Mouse (Mus musculus): ENCODE results near the gene Fuca1. TPM values are rescaled to one million over a fixed set of nuclear protein-coding genes. Genes with fewer than 3 reads are reported as not detected.
A peak's percentile ranks its signal among the peaks of the same experiment; 100 is the strongest.

The Fuca1 gene
- total RNA-seq (2022) = 100 to 1,000 TPM in 3 of 4 experiments, 10 to 100 TPM in 1; 83.5 to 119 (median 106) TPM

GRCm38 (mm10) chr4:135920304-135921241, at the start of gene Fuca1:
Gene Fuca1 (plus strand): TSS chr4:135920735.
- peak; percentile 93 for DNase-seq

GRCm38 (mm10) chr4:135872015-135872414, 48.5 kb upstream of the Fuca1 start:
- DNase-seq = no peak

DNA sequence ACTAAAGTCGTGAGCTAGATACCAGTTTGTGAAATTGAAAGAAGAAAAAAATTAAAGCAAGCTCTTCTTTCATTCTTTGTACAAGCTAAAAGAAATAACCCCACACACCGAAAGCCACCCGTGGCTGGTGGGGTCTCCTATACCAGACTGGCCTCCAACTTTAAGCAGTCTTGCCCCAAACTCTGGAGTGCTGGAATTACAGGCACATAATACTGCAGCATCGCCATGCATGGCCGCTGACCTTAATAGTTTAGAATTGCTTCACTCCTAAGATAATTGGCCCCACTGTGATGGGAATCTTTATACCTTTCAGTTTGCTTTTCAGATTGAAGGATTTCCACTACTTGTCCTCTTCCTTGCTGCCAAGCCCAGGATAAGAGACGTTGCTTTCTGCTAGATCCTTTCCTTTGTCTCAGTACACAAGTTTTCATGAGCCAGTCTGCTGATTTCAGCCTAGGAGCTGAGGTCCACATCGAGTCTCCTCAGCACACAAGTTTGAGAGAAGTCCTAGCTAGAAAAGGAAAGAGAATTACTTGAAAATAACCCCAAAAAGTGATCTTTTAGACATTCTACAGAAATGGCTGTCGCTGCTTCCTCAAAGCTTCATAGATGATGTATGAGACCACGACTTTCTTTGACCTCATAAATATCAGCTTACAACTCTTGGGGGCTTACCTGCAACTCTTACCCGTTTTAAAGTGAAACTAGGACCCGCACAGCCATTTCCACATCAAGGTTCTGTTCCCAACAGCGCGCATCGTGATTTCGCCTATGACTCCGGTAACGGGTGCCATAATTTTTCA, 47.7 kb upstream of the Fuca1 start:
- DNase-seq = no peak

DNA sequence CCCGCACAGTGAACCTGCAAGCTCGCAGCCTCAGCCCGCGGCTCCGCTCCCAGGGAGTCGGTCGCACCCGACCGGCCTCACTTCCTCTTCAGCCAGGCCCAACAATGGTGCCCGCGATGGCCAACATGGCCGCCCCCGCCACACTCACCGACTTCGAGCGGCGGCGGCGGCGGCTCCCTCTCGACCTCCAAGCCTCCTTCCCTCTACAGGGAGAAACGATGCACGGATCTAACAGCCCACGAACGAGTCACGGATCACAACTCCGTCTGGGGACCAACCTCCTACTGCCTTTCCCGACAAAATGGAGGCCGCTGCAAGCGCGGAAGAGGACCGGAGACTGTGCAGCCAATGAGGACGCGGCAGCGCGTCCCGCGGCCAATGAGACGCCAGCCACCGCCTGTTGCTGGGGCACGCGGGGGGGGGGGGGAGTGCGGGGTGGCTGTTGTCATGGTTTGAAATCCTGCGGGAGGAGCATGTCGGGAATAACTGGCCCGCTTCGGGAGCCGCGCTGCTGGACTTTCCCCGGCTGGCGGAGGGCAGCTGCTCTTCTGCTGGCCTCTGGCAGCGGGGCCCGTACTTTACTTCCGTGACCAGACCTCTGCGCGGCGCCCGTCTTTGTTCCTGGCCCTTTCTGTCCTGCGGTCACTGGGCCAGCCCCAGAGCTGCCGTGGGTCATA, 46.9 kb upstream of the Fuca1 start, which contains the start of gene Pnrc2:
Gene Pnrc2, minus strand, starts transcription at position 325 of the 677 bp plus-strand sequence.
- DNase-seq = peak; percentile 88

GRCm38 (mm10) chr4:135874564-135875535, 45.7 kb upstream of the Fuca1 start:
- DNase-seq = no peak

DNA sequence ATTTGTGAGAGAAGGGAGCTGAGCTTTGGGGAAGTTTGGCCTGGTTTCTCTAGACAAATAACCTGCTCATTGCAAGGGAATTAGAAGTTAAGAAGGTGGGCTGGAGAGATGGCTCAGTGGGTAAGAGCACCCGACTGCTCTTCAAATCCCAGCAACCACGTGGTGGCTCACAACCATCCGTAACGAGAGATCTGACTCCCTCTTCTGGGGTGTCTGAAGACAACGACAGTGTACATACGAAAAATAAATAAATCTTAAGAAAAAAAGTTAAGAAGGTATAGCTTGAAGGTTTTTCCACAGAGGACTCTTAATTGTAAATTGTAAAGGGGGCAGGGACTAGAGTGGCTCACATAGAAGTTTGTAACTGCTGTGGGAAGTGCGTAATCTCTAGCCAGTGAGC, 45.0 kb upstream of the Fuca1 start:
- DNase-seq = no peak

DNA sequence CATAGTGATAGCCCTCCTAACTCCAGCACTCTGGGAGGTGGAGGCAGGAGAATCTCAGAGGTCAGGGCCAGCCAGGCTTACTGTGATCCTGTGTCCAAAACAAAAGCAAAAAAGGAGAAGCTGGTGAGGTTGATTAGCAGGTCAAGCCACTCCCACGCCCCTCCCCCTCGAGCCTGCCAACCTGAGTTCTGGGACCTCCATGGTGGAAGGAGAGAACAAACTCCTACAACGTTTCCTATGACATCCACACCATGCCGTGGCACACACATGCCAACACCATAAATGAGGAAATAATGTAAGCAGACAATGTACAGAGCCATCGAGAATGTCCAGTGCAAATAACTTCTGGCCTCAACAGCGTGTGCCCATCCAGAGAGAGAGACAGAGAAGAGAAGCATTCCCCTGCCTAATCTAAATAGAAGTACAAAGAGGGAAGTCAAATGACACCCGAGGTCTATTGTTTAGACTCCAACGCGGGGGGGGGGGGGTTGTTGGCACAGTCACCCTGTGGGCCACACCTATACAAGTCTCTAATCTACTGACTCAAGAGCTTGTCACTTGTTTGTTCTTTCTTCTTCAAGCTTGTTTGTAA, 44.4 kb upstream of the Fuca1 start:
- peak; percentile 60 for DNase-seq

DNA sequence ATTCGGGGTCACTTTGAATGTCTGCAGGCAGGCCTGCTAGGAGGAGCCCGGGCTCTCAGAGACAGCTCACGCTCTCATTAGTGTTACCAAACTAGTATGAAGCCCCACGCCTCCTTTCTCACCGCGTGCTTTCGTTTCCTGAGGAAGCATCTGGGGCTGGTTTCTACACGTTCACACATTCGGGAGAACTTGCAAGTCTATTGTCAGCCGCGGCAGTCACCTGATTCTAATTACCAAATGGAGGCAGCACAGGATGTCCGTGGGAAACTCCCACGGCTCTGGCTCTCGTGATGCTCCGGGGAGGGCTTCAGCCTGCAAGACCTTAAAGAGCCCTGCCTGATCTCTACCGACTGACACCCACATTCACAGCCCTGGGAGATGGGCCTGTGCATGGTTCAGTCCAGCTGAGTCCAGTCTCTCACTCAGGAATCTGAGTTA, 43.9 kb upstream of the Fuca1 start:
- peak; percentile 74 for DNase-seq

DNA sequence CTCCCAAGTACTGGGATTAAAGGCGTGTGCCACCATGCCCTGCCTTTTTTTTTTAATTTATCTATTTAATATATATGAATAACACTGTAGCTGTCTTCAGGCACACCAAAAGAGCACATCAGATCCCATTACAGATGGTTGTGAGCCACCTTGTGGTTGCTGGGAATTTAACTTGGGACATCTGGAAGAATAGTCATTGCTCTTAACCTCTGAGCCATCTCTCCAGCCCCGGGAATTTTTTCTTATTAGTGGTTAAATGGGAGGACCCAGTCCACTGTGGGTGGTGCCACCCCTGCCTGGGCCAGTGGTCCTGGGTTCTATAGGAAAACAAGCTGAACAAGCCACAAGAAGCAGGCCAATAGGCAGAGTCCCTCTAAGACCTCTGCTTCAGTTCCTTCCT, 42.8 kb upstream of the Fuca1 start:
- no peak for DNase-seq

GRCm38 (mm10) chr4:135879021-135879420, 41.5 kb upstream of the Fuca1 start:
- no peak for DNase-seq

GRCm38 (mm10) chr4:135880018-135880417, 40.5 kb upstream of the Fuca1 start:
- DNase-seq = no peak

DNA sequence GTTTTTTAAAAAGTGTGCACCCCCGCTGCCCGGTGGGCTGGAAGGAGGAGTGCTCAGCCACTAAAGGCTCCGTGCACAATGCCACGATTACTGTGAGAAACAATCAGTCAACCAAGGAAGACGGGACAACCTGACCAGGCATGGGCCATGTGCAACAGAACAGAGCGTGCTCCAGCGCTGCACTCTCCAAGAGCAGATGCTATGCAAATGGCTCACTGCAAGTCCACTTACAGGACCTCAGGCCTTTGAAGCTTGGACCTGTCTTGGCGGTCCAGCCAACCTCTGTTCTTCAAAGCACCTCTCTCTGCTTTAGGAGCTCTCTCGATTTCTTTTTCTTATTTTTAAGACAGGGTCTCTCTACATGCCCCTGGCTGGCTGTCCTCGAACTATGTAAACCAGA, 40.0 kb upstream of the Fuca1 start:
- DNase-seq = no peak

GRCm38 (mm10) chr4:135882023-135882422, 38.5 kb upstream of the Fuca1 start:
- DNase-seq = no peak

GRCm38 (mm10) chr4:135883401-135883851, 37.1 kb upstream of the Fuca1 start:
- DNase-seq = peak; percentile 68

DNA sequence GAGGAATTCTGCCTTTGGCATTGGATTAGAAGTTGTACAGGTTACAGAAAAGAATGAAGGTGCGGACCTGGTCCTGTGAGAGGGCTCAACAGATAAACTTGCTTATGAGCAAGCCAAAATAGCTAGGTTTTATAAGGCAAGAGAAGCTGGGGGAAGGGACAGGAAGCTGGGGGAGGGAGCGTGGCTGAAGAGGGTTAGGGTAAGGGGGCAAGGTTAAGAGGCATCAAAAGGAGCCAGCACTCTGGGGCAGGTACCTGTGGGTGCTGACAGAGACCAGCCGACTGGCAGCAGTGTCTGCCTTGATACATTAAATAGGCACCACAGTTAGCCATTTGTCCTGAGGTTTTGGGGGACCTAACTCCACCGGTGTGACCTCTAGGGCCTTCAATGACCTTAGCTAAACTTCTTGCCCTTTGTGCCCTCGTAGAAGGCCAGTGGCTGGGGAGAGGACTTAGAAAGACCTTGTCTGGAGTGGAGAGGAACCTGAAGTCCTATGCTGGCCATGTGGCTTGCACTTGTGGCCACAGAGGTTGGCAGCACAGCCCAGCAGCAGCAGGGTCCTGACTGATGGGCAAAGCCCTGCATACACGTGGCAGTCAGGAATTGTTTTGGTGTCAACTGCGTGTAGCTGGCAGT, 36.5 kb upstream of the Fuca1 start:
- DNase-seq = no peak

DNA sequence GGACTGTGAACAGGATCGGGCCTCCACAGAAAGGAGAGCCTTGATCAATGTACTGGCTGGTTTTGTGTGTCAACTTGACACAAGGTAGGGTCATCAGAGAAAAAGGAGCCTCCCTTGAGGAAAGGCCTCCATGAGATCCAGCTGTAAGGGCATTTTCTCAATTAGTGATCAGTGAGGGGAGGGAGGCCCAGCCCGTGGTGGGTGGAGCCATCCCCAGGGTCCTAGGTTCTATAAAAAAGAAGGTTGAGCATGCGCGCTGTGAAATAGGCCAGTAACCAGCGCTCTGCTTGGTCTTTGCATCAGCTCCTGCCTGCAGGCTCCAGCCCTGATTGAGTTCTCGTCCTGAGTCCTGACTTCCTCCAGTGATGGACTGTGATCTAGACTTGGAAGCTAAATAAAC, 36.0 kb upstream of the Fuca1 start:
- no peak for DNase-seq

GRCm38 (mm10) chr4:135885676-135886075, 34.9 kb upstream of the Fuca1 start:
- DNase-seq = no peak

DNA sequence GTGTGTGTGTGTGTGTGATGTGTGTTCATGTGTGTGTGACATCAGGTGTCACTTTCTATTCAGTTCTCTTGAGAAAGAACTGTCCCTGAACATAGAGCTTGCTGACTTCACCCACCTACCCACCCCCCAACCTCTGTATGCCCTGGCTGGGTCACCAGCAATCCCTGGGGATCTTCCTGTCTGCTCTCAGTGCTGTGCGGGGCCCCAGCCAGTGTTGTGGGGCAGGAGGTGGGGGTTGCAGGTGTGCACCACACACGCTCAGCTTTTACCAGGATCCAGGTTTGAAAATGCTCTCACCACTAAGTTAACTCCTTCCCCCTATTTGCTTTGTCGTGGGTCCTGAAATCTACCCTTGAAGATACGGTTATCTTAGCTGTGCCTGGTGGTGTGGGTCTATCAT, 34.4 kb upstream of the Fuca1 start:
- DNase-seq = no peak

DNA sequence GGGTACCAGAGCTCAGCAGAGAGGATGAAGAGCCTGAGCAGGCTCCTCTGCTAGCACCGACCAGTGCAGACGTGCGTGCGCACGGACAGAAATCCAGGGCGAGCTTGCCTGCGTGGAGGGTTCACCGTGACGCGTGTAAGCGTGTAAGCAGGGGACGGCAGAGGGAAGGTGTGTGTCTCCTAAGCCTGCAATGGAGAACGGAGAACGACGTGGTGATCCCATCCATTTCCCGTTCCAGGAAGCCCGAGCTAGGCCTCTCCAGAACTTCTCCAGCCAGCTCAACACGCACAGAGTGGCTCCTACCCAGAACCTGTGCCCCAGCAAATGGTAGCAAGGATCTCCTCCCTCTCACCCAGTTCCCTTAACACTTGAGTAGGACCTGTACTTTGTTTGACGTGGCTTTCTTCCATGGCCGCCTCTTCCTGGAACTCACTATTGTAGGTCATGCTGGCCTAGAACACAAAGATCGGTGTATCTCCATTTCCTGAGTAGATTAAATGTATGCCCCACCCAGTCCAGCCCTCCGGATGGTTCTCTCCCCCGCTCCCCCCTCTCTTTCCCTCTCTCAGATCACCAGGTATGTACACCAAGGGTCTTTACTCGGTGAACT, 32.0 kb upstream of the Fuca1 start:
- DNase-seq = no peak
